Mouse (Mus musculus): ENCODE results near the gene Ogfod2. TPM values are rescaled to one million over a fixed set of nuclear protein-coding genes. Genes with fewer than 3 reads are reported as not detected.

Gene Ogfod2
- polyA plus RNA-seq, 1 experiment: 54.9 TPM

DNA sequence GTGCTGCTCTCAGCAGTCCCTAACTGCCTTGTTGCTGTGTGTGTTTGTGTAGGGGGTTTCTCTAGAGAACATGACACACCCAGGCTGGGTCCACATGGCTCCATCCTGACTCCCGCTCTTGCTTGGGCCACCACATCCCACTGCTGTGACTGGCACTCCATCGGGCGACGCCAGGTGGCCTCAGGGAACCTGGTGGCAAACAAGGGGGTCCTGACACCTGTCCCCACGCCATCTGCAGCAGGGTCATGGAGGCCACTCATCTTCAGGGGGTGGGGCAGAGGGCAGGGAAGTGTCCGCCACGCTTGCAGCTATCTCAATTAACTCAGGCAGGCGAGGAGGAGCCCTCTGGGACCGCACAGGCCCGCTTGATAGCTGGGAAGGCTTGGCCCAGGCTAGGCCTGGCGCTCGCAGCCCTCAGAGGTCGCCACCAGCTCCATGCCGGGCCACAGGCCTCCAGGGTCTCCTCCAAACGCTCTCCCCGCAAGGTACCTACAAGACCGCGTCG lies 17.0 kb upstream of the Ogfod2 start:
- TF ChIP-seq CTCF (conservative IDR thresholded peaks at IDR 0.05; ENCODE audit: insufficient read depth, insufficient read length, low read depth, low read length) (no peak), POLR2A (IDR thresholded peaks at IDR 0.05; ENCODE audit: low read depth, low read length) (no peak)
- 14% methylated on average over 19 of the region's 19 CpGs for WGBS
- H3K4me1 ChIP-seq (ENCODE audit: control insufficient read depth, insufficient read depth, low read length): peaks cover 9% of the 10 kb centered on the region
- H3K4me3 ChIP-seq (ENCODE audit: insufficient read depth, low read depth, low read length): peak overlapping the region; percentile 76
- DNase-seq: no peak
- H3K27ac ChIP-seq (ENCODE audit: insufficient read depth, low read depth, low read length): peak overlapping the region; percentile 34
- no peaks in the 10 kb centered on the region for H3K36me3 ChIP-seq (ENCODE audit: control insufficient read depth, insufficient read depth, low read length)
- H3K27me3 ChIP-seq (replicated peaks; ENCODE audit: control insufficient read depth, insufficient read depth, low read length): no peaks in the 10 kb centered on the region

DNA sequence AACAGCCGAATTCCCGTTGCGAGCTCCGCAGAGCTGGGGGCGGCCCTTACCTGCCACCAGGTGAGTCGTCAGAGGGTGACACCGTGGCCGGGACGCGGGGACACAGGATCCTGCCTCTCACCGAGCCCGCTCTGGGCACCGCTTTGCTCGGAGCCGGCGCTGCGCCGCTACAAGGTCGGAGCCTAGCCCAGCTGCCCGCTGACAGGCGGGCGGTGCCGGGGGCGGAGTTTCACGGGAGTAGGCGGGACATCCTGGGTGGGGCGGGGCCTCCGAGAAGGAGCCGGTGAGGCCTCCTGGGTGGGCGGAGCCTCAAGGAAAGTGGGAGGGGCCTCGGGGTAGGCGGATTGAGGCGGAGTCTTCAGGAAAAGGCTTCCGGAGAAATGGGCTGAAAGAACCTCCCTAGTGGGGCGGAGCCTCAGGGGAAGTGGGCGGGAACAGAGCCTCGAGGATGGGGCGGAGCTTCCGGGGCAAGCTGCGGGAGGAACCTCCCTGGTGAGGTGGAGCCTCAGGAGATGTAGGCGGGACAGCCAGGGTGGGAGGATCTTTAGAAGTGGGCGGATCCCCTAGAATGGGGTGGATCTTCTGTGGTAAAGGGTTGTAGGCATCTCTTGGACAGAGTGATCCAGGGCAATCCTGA lies 16.4 kb upstream of the Ogfod2 start, which contains the start of gene Abcb9:
TSS of gene Abcb9 (minus strand) at position 203 of the 637 bp plus-strand sequence.
- 1% methylated on average over 42 of the region's 42 CpGs for WGBS
- peaks cover 9% of the 10 kb centered on the region for H3K4me1 ChIP-seq (ENCODE audit: control insufficient read depth, insufficient read depth, low read length)
- no peaks in the 10 kb centered on the region for H3K27me3 ChIP-seq (replicated peaks; ENCODE audit: control insufficient read depth, insufficient read depth, low read length)
- no peaks in the 10 kb centered on the region for H3K36me3 ChIP-seq (ENCODE audit: control insufficient read depth, insufficient read depth, low read length)
- H3K27ac ChIP-seq (ENCODE audit: insufficient read depth, low read depth, low read length): peak within 1 kb of the TSS; percentile 34
- peak within 1 kb of the TSS; percentile 76 for H3K4me3 ChIP-seq (ENCODE audit: insufficient read depth, low read depth, low read length)
- TF ChIP-seq POLR2A (IDR thresholded peaks at IDR 0.05; ENCODE audit: low read depth, low read length): peak; percentile 53
- no peak for TF ChIP-seq CTCF (conservative IDR thresholded peaks at IDR 0.05; ENCODE audit: insufficient read depth, insufficient read length, low read depth, low read length)
- peak; percentile 100 for DNase-seq

DNA sequence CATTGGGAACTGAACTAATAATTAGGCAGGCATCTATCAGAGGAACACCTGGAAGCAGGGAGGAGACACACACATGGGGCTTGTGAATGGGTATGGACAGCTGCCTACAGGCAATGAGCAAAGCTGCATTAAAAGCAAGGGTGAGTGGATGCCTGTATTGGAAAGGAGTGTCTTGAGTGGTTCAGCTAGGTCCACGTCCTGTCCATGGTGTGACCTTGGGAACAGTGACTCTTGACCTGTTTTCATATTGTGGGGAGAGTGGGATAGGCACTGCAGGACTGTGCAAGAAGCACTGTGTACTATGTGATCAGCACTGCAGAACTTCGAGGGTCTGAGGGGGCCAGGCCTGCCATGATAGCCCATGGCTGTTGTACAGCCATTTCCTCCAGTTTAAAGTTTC lies 13.2 kb upstream of the Ogfod2 start:
- H3K27ac ChIP-seq (ENCODE audit: insufficient read depth, low read depth, low read length): no peak overlapping the region
- 0 out of 2 replicates have a peak, but pooled peaks cover 4% of the 10 kb centered on the region for H3K4me1 ChIP-seq (ENCODE audit: control insufficient read depth, insufficient read depth, low read length)
- no peaks in the 10 kb centered on the region for H3K36me3 ChIP-seq (ENCODE audit: control insufficient read depth, insufficient read depth, low read length)
- WGBS: 86% methylated on average over 2 of the region's 2 CpGs
- no peak overlapping the region for H3K4me3 ChIP-seq (ENCODE audit: insufficient read depth, low read depth, low read length)
- TF ChIP-seq POLR2A (IDR thresholded peaks at IDR 0.05; ENCODE audit: low read depth, low read length) (no peak), CTCF (conservative IDR thresholded peaks at IDR 0.05; ENCODE audit: insufficient read depth, insufficient read length, low read depth, low read length) (no peak)
- DNase-seq: no peak
- no peaks in the 10 kb centered on the region for H3K27me3 ChIP-seq (replicated peaks; ENCODE audit: control insufficient read depth, insufficient read depth, low read length)

DNA sequence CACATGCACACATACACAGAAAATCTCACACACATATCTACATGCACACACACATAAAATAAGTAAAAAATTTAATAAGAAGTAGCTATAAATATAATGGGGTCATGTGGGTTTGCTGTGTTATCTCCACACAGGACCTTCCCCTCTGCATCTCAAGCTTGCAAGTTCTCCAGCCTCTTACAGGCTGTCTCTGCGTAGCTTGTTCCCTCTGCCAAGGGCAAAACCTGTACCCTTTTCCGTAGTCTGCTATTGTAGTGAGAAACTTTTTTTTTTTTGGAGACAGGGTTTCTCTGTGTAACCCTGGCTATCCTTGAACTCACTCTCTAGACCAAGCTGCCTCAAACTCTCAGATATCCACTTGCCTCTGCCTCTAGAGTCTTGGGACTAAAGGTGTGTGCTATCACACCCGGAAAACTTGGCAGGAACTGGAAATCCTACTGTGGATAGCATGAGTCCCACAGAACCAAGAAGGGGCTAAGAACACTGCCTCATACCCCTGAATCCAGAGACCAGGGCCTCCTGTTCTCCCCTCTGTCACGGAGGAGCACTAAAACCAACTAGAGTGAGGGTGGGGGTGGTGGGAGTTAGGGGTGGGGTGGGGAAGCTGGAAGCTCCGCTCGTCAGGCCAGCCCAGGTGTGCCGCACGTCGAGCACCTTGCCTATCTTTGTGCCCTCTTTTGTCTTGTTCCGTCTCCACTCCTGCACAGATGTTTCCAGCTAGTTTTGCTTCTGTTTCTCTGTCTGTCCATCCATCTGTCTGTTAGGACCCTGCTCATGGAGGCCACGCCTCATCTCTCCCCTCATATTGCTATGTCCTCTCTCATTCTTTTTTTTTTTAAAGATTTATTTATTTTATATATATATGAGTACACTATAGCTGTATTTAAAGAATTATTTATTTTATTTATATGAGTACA lies 11.7 kb upstream of the Ogfod2 start:
- TF ChIP-seq CTCF (conservative IDR thresholded peaks at IDR 0.05; ENCODE audit: insufficient read depth, insufficient read length, low read depth, low read length) (no peak), POLR2A (IDR thresholded peaks at IDR 0.05; ENCODE audit: low read depth, low read length) (no peak)
- Histone ChIP-seq H3K36me3 (ENCODE audit: control insufficient read depth, insufficient read depth, low read length) (no peaks in the 10 kb centered on the region), H3K4me3 (ENCODE audit: insufficient read depth, low read depth, low read length) (no peak overlapping the region), H3K27ac (ENCODE audit: insufficient read depth, low read depth, low read length) (no peak overlapping the region), H3K4me1 (ENCODE audit: control insufficient read depth, insufficient read depth, low read length) (no peaks in the 10 kb centered on the region), H3K27me3 (replicated peaks; ENCODE audit: control insufficient read depth, insufficient read depth, low read length) (no peaks in the 10 kb centered on the region)
- DNase-seq: no peak
- 91% methylated on average over 11 of the region's 11 CpGs for WGBS

DNA sequence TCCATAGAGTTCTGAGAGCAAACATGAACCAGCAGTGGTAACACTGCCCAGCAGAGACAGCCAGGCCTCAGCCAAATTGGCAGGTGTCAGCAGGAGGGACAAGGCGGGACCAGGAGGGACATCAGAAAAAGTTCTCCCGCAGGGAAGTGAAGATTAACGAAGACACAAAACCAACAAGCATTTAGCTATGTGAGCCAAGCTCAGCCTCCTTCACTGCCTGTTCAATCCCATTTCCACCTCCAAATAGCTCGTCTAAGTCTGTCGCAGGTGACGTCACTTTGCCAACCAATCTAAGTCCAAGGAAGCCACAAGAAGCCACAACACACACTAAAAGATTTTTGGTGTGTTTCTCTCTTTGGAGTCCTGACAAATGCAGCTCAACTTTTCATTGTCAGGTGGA lies 9.8 kb upstream of the Ogfod2 start:
- Histone ChIP-seq H3K4me1 (ENCODE audit: control insufficient read depth, insufficient read depth, low read length) (no peaks in the 10 kb centered on the region), H3K4me3 (ENCODE audit: insufficient read depth, low read depth, low read length) (no peak overlapping the region), H3K27me3 (replicated peaks; ENCODE audit: control insufficient read depth, insufficient read depth, low read length) (no peaks in the 10 kb centered on the region), H3K27ac (ENCODE audit: insufficient read depth, low read depth, low read length) (no peak overlapping the region), H3K36me3 (ENCODE audit: control insufficient read depth, insufficient read depth, low read length) (no peaks in the 10 kb centered on the region)
- DNase-seq: no peak
- no peak for TF ChIP-seq CTCF (conservative IDR thresholded peaks at IDR 0.05; ENCODE audit: insufficient read depth, insufficient read length, low read depth, low read length)
- 83% methylated on average over 6 of the region's 6 CpGs for WGBS

DNA sequence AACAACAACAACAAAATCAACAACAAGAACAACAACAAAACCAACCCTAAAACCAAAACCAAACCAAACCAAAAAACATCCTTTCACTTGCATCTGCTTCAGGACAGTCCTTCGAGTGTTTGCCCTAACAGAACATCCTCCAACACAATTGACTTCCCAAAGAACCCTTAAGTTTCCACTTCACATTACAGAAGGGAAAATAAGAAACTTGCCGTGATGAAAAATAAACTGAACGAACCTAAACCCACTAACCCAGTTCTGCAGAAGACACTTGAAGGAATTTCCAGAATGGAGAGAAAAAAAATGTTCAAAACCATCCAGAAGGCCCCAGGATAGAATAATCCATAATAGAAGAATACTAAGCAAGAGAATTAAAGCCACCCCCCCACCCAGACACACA lies 9.1 kb upstream of the Ogfod2 start:
- 89% methylated on average over 3 of the region's 3 CpGs for WGBS
- Histone ChIP-seq H3K4me1 (ENCODE audit: control insufficient read depth, insufficient read depth, low read length) (no peaks in the 10 kb centered on the region), H3K27ac (ENCODE audit: insufficient read depth, low read depth, low read length) (no peak overlapping the region), H3K36me3 (ENCODE audit: control insufficient read depth, insufficient read depth, low read length) (no peaks in the 10 kb centered on the region), H3K4me3 (ENCODE audit: insufficient read depth, low read depth, low read length) (no peak overlapping the region), H3K27me3 (replicated peaks; ENCODE audit: control insufficient read depth, insufficient read depth, low read length) (no peaks in the 10 kb centered on the region)
- DNase-seq: no peak
- no peak for TF ChIP-seq CTCF (conservative IDR thresholded peaks at IDR 0.05; ENCODE audit: insufficient read depth, insufficient read length, low read depth, low read length)
- no peak for TF ChIP-seq POLR2A (IDR thresholded peaks at IDR 0.05; ENCODE audit: low read depth, low read length)

DNA sequence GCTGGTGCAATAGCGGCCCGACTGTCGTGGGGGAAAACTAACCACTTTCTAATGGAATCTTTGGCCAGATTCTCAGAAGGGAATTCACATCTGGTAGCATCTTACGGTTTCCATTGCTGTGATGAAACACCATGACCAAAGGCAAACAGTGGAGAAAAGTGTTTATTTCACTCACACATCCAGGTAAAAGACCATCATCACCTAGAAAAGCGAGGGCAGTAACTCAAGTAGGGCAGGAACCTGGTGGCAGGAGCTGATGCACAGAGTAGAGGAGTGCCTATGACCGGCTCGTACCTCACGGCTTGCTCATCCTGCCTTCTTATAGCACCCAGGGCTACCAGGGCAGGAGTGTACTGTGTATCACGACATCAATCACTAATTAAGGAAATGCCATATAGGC lies 8.5 kb upstream of the Ogfod2 start:
- Histone ChIP-seq H3K4me3 (ENCODE audit: insufficient read depth, low read depth, low read length) (no peak overlapping the region), H3K36me3 (ENCODE audit: control insufficient read depth, insufficient read depth, low read length) (no peaks in the 10 kb centered on the region), H3K27me3 (replicated peaks; ENCODE audit: control insufficient read depth, insufficient read depth, low read length) (no peaks in the 10 kb centered on the region), H3K27ac (ENCODE audit: insufficient read depth, low read depth, low read length) (no peak overlapping the region), H3K4me1 (ENCODE audit: control insufficient read depth, insufficient read depth, low read length) (no peaks in the 10 kb centered on the region)
- no peak for TF ChIP-seq POLR2A (IDR thresholded peaks at IDR 0.05; ENCODE audit: low read depth, low read length)
- no peak for TF ChIP-seq CTCF (conservative IDR thresholded peaks at IDR 0.05; ENCODE audit: insufficient read depth, insufficient read length, low read depth, low read length)
- 93% methylated on average over 9 of the region's 9 CpGs for WGBS
- DNase-seq: no peak
